Mouse (Mus musculus) kidney, embryonic 14.5 days (tissue): ENCODE results near the gene Npr1. TPM values are rescaled to one million over a fixed set of nuclear protein-coding genes. Genes with fewer than 3 reads are reported as not detected.

Source experiments
- ATAC-seq: fragments of 200-750 bp; cut with Nextera tagmentation; 2 replicates; pipeline ENCODE4 v1.8.0; 2017; ENCODE audit warnings: moderate number of reproducible peaks, mild to moderate bottlenecking, moderate TSS enrichment, moderate library complexity; ENCODE audit not compliant: low FRiP score, low TSS enrichment
- H3K27ac ChIP-seq: fragments of 300-500 bp; sonication (generic); 2 replicates; pipeline ENCODE4 v1.5.1; 2014; ENCODE audit warnings: low read depth, mild to moderate bottlenecking, low read length, moderate library complexity, mixed read lengths
- H3K27me3 ChIP-seq: fragments of 300-500 bp; sonication (generic); 2 replicates; pipeline ENCODE4 v1.6.1; 2014; ENCODE audit warnings: mild to moderate bottlenecking, low read length; ENCODE audit not compliant: control insufficient read depth, insufficient read depth
- H3K36me3 ChIP-seq: fragments of 300-500 bp; sonication (generic); 2 replicates; pipeline ENCODE4 v1.6.1; 2014; ENCODE audit warnings: low read length, mixed read lengths; ENCODE audit not compliant: control insufficient read depth, insufficient read depth
- H3K4me1 ChIP-seq: fragments of 300-500 bp; sonication (generic); 2 replicates; pipeline ENCODE4 v1.6.1; 2014; ENCODE audit warnings: low read length, mixed read lengths; ENCODE audit not compliant: control insufficient read depth, insufficient read depth
- H3K4me2 ChIP-seq: fragments of 300-500 bp; sonication (generic); replicated peaks from 2 replicates; pipeline ENCODE4 v1.6.1; 2014; ENCODE audit warnings: low read depth, mild to moderate bottlenecking, low read length
- H3K4me3 ChIP-seq: fragments of 300-500 bp; sonication (generic); 2 replicates; pipeline ENCODE4 v1.5.1; 2014; ENCODE audit warnings: mild to moderate bottlenecking, low read length
- H3K9ac ChIP-seq: fragments of 300-500 bp; sonication (generic); 2 replicates; pipeline ENCODE4 v1.6.1; 2014; ENCODE audit warnings: low read depth, mild to moderate bottlenecking, low read length, moderate library complexity
- H3K9me3 ChIP-seq: fragments of 300-500 bp; sonication (generic); 2 replicates; pipeline ENCODE4 v1.6.1; 2016; ENCODE audit warnings: low read length; ENCODE audit not compliant: control insufficient read depth
- WGBS: fragments of 180-500 bp; shearing (Covaris S2); extraction: QIAGEN DNeasy Blood & Tissue Kit; methylation state at CpG from one replicate; pipeline ENCODE4 v1.1.7; 2014; 5-methylcytosine and 5-hydroxymethylcytosine counted together
- polyA plus RNA-seq: library from polyadenylated mRNA; unstranded; fragments of >200 nt; fragmentation: Nextera tagmentation; extraction: Ambion mirVana; gene quantifications from 2 replicates; pipeline ENCODE4 v1.2.1, GENCODE M21; 2014

Gene Npr1
- 11.0 and 12.3 TPM in 2 replicates for polyA plus RNA-seq

DNA sequence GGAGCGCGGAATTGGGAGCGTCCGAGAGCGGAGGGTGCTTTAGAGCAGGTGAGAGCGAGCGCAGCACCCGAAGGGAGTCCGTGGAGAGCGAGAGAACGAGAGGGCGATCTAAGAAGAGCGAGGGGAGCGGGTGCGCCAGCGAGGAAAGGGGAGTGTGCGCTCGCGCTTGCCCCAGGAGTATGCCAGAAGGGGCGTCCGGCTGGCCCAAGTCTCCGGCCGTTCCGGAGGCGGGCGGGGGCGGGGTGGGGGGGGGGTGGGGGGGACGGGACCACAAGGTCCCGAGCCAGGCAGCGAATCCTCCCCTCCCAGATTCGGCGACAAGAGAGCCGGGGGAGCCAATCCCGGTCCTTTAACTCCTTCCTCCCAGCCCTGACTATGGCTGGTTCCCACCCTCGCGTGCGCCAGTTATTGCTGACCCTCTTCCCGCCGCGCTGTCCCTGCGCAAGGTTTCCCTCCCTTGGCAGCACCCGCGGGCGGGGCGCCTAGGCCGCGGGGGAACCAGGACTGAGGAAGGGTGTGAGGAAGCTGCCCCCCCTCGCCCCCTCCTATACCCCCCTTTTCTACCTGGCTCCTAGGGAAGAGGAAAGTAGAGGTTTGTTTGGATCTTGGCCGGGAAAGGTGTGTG is at the start of gene Npr1:
Npr1 (minus strand) TSS at position 181 of the 625 bp plus-strand sequence.
- Histone ChIP-seq H3K4me2 (peak within 1 kb of the TSS; percentile 75), H3K27ac (no peak within 1 kb of the TSS), H3K4me3 (peak within 1 kb of the TSS; percentile 55), H3K9me3 (no peaks in the 10 kb centered on the region), H3K4me1 (no peaks in the 10 kb centered on the region), H3K36me3 (no peaks in the 10 kb centered on the region), H3K27me3 (peaks cover 31% of the 10 kb centered on the region), H3K9ac (peak within 1 kb of the TSS; percentile 70)
- peak; percentile 64 for ATAC-seq
- 0% methylated on average over 19 of the region's 49 CpGs for WGBS

GRCm38 (mm10) chr3:90515242-90515641 is 49.6 kb upstream of the Npr1 start:
- Histone ChIP-seq H3K9me3 (no peaks in the 10 kb centered on the region), H3K4me2 (peak overlapping the region; percentile 82), H3K4me1 (peaks cover 8% of the 10 kb centered on the region), H3K9ac (peak overlapping the region; percentile 52; the same call in 1 of the 2 replicates), H3K36me3 (no peaks in the 10 kb centered on the region), H3K27ac (no peak overlapping the region), H3K27me3 (no peaks in the 10 kb centered on the region), H3K4me3 (peak overlapping the region; percentile 39)
- ATAC-seq, result no peak
- 47% methylated on average over 1 of the region's 1 CpGs for WGBS

DNA sequence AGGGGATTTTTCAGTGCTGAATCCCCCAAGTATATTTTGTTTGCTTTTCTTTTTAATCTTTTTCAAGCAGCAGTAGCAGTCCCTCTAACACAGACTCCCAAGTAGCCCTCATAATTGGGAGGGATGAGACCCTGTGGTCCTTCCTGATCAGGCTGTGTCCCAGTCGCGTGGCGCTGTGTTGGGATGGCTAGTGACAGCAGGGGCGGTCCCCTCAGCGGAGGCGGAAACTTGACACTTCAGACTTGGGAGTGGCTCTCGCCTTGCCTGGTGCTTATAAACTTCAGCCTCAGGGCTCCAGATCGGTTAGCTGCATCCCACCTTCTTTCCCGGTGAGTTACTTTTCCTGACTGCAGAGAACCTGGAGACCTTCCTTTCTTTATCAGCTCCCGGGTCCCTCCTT is 49.0 kb upstream of the Npr1 start:
- peak; percentile 80 for ATAC-seq
- WGBS, result 0% methylated on average over 10 of the region's 10 CpGs
- H3K27ac ChIP-seq, result no peak overlapping the region

DNA sequence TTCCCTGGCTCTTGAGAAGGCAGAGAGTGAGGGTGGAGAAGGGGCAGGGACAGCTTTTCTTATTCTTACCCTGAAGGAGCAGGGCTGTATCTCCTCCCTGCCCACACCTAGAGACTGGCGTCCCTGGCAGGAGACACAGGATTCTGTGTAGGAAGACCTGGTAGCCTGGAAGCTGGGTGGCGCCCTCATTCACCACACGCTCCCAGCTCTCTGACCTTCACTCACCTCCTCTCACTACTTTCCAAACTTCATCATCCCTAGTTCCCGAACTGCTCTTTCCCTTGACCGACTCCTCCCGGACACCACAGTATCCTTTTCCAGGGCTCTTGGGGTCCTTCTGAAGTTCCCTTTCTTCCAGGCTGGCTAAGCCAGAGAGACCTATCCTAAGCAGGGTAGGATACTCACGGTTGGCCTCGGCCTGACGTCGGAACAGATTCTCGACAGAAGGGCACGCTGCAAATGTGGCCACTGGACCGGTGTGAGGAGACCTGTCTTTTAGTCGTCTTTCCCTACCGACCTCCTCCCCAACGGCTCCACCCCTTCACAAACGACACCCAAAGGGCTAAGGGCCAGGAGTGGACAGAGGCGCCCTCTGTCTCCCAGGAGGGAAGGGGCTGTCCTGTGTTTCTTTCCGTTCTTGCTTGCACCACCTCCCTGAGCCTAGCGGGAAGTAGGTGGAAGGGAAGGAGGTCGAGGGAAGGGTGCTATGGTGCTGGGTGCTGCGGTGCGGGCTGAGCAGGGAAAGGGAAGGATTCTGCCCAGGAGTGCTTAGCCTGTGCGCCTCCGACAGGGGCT is 48.3 kb upstream of the Npr1 start, which contains the start of the genes S100a1 and S100a13:
S100a1 (minus strand) TSS at position 597 of the 795 bp plus-strand sequence.
S100a13 (plus strand) TSS at position 640 of the 795 bp plus-strand sequence.
- Histone ChIP-seq H3K4me1 (peaks cover 8% of the 10 kb centered on the region), H3K27ac (no peak within 1 kb of the TSS), H3K4me2 (peak within 1 kb of the TSS; percentile 82), H3K36me3 (no peaks in the 10 kb centered on the region), H3K27me3 (no peaks in the 10 kb centered on the region), H3K4me3 (peak within 1 kb of the TSS; percentile 39), H3K9ac (peak within 1 kb of the TSS; percentile 52; the same call in 1 of the 2 replicates), H3K9me3 (no peaks in the 10 kb centered on the region)
- peak; percentile 47 for ATAC-seq
- WGBS, result 3% methylated on average over 25 of the region's 25 CpGs

More for the DNA sequence above, 49.0 kb upstream of the Npr1 start:
- Histone ChIP-seq H3K9me3 (no peaks in the 10 kb centered on the region), H3K36me3 (no peaks in the 10 kb centered on the region), H3K4me3 (peak overlapping the region; percentile 39), H3K4me2 (peak overlapping the region; percentile 82), H3K4me1 (peaks cover 8% of the 10 kb centered on the region), H3K9ac (peak overlapping the region; percentile 52; the same call in 1 of the 2 replicates), H3K27me3 (no peaks in the 10 kb centered on the region)

DNA sequence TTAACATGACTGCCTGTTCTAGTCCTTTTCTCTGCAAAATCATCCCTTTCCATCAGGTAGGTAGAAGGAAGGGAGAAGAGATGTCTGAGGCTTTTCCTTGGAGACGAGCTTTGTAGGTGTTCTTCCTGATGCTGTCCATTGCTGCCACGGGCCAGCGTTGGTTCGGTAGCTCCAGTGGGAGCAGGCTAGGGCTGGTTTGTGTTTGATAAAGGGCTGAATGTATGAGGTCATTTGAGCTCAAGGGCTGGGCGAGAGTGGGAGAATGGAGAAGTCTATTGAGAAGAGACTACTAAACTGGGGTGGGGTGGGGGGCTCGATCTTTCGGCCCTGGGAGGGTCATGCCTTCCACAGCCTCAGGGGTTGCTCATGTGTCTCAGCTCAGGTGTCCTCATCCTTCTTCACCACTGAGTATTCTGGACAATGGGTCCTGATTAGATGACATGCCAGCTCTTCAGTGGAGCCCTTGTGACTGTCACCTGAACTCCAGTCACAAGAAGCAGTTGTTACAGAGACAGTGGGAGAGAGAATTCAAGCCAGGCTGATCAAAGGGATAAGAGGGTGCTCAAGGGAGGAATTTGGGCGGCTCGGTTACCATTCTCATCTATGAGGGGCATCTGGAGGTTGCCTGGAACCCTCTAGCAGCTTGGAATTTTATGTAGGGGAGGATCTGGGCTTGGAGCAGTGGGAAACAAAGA is 47.4 kb upstream of the Npr1 start:
- ATAC-seq, result no peak
- no peak overlapping the region for H3K9ac ChIP-seq
- H3K4me3 ChIP-seq, result no peak overlapping the region
- no peaks in the 10 kb centered on the region for H3K9me3 ChIP-seq
- WGBS, result 63% methylated on average over 9 of the region's 9 CpGs
- H3K27me3 ChIP-seq, result no peaks in the 10 kb centered on the region
- no peak overlapping the region for H3K27ac ChIP-seq
- H3K36me3 ChIP-seq, result no peaks in the 10 kb centered on the region
- peak overlapping the region; percentile 82 for H3K4me2 ChIP-seq
- H3K4me1 ChIP-seq, result peaks cover 8% of the 10 kb centered on the region

- no peak for ATAC-seq
- H3K36me3 ChIP-seq, result peaks cover 3% of the 10 kb centered on the region
- H3K9me3 ChIP-seq, result no peaks in the 10 kb centered on the region
- peaks cover 8% of the 10 kb centered on the region for H3K4me1 ChIP-seq
- no peak overlapping the region for H3K9ac ChIP-seq
- no peak overlapping the region for H3K4me3 ChIP-seq
- 83% methylated on average over 5 of the region's 5 CpGs for WGBS
- no peaks in the 10 kb centered on the region for H3K27me3 ChIP-seq
- H3K4me2 ChIP-seq, result no peak overlapping the region
- H3K27ac ChIP-seq, result no peak overlapping the region
Measured at GRCm38 (mm10) chr3:90512276-90512675, 46.6 kb upstream of the Npr1 start.

GRCm38 (mm10) chr3:90509747-90510123 is 44.1 kb upstream of the Npr1 start:
- H3K4me1 ChIP-seq, result peaks cover 3% of the 10 kb centered on the region; the same call in 1 of the 2 replicates
- H3K36me3 ChIP-seq, result peaks cover 28% of the 10 kb centered on the region
- H3K4me3 ChIP-seq, result peak overlapping the region; percentile 93
- H3K27ac ChIP-seq, result 0 out of 2 replicates have a peak overlapping the region, but pooled peaks have one; percentile 65
- ATAC-seq, result peak; percentile 11; the same call in 1 of the 2 replicates
- H3K9me3 ChIP-seq, result no peaks in the 10 kb centered on the region
- 26% methylated on average over 2 of the region's 2 CpGs for WGBS
- no peaks in the 10 kb centered on the region for H3K27me3 ChIP-seq
- H3K4me2 ChIP-seq, result peak overlapping the region; percentile 41
- H3K9ac ChIP-seq, result no peak overlapping the region

DNA sequence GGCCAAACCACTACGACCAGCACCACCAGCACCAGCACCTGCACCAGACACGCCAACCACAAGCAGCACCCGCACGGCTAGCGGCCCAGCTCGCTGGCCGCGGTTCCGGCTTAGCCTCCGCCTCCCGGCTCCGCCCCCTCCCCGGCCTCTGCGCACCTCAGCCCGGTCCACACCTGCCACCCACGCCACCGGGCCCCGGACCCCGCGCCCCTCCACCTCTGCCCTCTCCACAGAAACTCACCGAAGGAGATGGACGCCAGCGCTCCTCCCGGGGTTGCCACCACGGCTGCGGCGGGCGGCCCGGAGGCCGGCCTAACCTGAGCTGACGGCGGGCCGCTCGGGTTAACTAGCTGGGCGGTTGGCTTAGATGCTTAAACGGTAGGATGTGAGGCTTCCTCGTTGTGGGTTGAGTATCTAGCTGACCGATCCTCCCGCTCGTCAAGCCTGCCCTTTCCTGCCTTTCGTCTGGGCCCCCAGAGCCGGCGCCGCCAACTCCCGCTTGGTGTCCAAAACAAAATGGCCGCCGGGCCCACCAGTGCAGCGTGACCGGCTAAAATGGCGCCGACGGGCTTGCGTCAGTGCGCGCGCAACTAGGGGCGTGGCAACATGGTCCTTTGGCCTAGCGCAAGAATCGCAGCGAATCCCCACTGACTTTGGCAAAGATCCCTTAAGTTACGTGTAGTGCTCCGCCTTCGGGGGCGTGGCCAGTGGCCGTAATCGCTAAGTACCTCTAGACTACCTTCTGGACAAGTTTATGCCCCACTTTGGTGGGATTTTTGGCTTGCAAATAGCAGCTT is 43.5 kb upstream of the Npr1 start, which contains the start of gene Chtop:
Chtop (minus strand) TSS at position 549 of the 797 bp plus-strand sequence.
- WGBS, result under 1% methylated on average over 66 of the region's 66 CpGs
- peak within 1 kb of the TSS; percentile 96 for H3K27ac ChIP-seq
- H3K9ac ChIP-seq, result peak within 1 kb of the TSS; percentile 99
- ATAC-seq, result peak; percentile 90
- peaks cover 3% of the 10 kb centered on the region; the same call in 1 of the 2 replicates for H3K4me1 ChIP-seq
- peaks cover 34% of the 10 kb centered on the region for H3K36me3 ChIP-seq
- no peaks in the 10 kb centered on the region for H3K27me3 ChIP-seq
- H3K4me2 ChIP-seq, result peak within 1 kb of the TSS; percentile 69
- H3K9me3 ChIP-seq, result no peaks in the 10 kb centered on the region
- peak within 1 kb of the TSS; percentile 93 for H3K4me3 ChIP-seq
